Mouse (Mus musculus) monocyte, adult 59 days (primary cell): Measurements from ENCODE around the gene Obox6. TPM values are rescaled to one million over a fixed set of nuclear protein-coding genes. Genes with fewer than 3 reads are reported as not detected.

Experiments
- total RNA-seq, 2 experiments: library from RNA; stranded (reverse); gene quantifications; one replicate each; pipeline ENCODE4 v1.2.4; 2023

Gene Obox6
- not detected for total RNA-seq

DNA sequence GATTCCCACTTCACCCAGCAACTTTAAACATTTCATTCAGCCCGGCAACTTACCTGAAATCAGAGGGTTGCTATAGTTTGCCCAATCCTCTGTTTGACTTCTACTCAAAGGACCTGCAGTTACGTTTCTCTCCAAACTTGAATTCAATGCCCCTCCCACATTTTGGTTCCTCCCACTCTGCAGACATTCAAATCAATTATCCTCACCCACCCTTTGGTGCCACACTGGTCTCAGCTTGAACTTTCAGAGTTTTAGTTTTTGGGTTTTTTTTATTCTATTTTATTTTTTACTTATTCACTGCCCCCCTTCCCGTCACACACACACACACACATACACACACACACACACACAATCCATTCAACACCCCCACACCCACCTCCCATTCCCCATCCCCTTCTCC lies at the start of gene Obox6:
Gene Obox6, minus strand, starts transcription at position 101 of the 400 bp plus-strand sequence.

DNA sequence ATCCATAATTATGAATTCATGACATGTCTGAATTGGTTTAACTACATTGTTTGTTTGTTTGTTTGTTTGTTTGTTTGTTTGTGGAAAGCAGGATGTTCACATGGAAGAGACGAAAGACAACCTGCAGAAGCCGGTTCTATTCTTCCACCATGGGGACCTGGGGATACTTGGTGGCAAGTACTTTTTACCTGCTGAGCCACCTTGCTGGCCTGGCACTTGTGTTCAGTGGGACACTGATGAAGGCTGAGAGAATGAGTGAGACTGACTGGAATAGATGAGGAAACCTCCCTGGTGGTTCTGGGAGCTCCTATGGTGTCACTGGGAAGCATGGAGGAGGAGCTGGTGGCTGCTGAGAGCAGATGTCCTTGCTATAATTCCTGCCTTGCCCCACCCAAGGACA lies 42.8 kb upstream of the Obox6 start, which contains the start of gene Crxos:
Gene Crxos, plus strand, starts transcription at position 301 of the 400 bp plus-strand sequence.

DNA sequence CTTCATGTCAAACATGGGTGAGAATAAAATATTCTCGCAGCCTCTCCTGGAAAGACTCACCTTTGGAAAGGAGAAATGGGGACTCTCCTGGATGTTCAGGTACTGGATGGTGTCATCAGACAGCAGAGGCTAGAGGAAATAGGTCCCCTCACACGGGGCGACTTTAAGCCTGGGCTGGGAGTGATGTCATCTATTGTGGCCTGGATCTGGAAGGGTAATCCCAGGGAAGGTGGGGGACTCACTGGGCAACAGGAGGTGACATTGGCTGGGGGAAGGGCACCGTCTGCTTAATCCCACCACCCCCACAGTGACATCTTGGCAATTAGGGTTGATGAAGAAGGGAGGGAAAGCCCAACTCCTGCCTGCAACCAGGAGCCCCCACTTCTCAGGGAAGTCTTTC lies 40.3 kb upstream of the Obox6 start, which contains the start of gene Crx:
Gene Crx, minus strand, starts transcription at position 213 of the 400 bp plus-strand sequence.

Other genes with a start within 250 kb of the Obox6 start
- not detected for gene Obox3, start 199.8 kb downstream of the Obox6 start, total RNA-seq
- not detected for gene Obox5, start 89.5 kb downstream of the Obox6 start, total RNA-seq
- gene Crx, start 40.3 kb upstream of the Obox6 start, total RNA-seq = not detected
- gene Crxos, start 42.9 kb upstream of the Obox6 start, total RNA-seq = not detected
- gene Selenow, start 82.7 kb upstream of the Obox6 start, total RNA-seq = 100 to 1,000 TPM; 123 to 124 TPM
- gene Nop53, start 106.4 kb upstream of the Obox6 start, total RNA-seq = 100 to 1,000 TPM; 338 to 417 TPM
- under 1 TPM; 0.27 to 0.55 TPM for gene Ehd2, start 127.9 kb upstream of the Obox6 start, total RNA-seq
- 10 to 100 TPM; 41.9 to 54.2 TPM for gene Bicra, start 208.2 kb upstream of the Obox6 start, total RNA-seq
- under 1 TPM; 0.50 to 0.70 TPM for gene Zfp541, start 222.1 kb upstream of the Obox6 start, total RNA-seq